Mouse (Mus musculus): ENCODE measurements around the gene Sesn3.
A peak's percentile ranks its signal among the peaks of the same experiment; 100 is the strongest.
"Not testable (repeated sequence)": the region's sequence is repeated elsewhere in the genome, so short reads cannot be mapped to it uniquely, and the experiment has no call there.

The Sesn3 gene

DNA sequence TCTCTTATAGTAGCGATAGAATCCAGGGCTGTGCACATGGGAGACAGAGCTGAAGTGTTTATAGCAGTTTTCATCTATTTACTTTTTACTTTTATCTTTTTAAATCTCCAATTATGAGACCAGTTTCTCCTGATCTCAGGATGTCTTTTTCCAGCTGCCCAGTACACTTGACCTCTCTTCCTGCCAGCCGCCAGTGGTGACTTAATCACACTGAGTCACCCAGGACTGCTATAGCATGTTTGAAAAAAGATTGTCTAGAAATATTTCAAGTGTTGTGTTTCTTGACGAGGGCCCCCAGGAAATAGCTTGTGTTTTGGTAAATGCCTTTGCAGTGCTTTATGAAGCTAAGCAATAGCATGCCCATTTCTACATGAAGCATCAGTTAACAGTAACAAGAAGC is 10.2 kb downstream of the Sesn3 start:
- no peak for DNase-seq

DNA sequence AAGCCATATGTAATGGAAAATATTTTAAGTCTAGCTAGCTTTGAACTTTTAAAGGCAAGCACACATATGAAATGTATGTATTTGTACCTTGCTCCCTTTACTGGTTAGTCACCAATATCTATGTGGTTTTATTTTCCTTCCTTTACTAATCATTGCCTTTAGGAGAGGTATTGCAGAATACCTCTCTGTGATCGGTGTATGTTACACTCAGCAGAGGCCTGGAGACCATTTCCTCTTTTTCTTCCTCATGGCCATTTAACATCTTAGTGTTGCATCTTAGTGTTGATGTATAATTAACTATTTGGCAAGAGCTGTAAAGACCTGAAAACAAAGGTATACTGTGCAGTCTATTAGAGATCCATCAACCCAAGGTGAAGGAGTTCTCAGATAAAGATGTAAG is 12.4 kb downstream of the Sesn3 start:
- DNase-seq: no peak

- no peak for DNase-seq
Observed at GRCm38 (mm10) chr9:14288500-14288899, 13.6 kb downstream of the Sesn3 start.

DNA sequence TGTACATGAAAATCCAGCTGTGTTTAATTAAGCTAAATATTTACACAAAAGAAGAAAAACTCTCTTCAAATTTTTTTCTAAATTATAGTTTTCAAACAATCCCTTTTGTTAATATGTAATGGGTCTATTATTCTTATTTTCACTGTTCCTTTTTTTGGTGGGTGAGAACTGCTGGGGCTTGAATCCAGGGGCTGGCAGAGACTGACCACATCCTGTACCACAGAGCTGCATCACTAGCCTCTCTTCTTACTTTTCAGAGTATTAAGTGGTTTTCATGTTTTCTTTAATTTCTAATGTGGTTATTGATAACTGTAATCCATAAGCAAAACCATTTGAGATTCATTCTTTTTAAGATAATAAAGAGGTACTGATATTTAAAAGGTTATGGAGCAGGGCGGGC is 19.0 kb downstream of the Sesn3 start:
- DNase-seq: no peak

- DNase-seq: no peak
Observed at GRCm38 (mm10) chr9:14295680-14296440, 21.0 kb downstream of the Sesn3 start.

DNA sequence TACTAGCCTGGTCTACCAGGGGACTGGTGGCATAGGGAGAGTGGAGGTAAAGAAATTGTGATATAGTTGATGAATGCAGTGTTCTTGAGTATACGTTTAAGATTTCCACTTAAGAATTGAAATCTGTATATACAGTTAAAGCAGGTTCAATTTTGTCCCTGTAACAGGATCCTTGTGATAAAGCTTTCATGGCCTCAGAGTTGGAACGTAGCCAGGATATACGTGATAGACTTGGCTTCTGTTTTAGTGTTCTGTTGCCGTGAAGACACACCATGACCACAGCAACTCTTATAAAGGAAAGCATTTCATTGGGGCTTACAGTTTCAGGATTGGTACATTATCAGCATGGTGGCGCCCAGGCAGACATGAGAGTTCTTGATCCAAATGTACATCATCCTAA is 22.3 kb downstream of the Sesn3 start:
- DNase-seq: no peak

- no peak for DNase-seq
Observed at GRCm38 (mm10) chr9:14299819-14300218, 25.0 kb downstream of the Sesn3 start.

- DNase-seq: no peak
Observed at GRCm38 (mm10) chr9:14300795-14301194, 25.9 kb downstream of the Sesn3 start.

- no peak for DNase-seq
Observed at GRCm38 (mm10) chr9:14304262-14304968, 29.5 kb downstream of the Sesn3 start.

GRCm38 (mm10) chr9:14307341-14307740 is 32.5 kb downstream of the Sesn3 start:
- DNase-seq: no peak

DNA sequence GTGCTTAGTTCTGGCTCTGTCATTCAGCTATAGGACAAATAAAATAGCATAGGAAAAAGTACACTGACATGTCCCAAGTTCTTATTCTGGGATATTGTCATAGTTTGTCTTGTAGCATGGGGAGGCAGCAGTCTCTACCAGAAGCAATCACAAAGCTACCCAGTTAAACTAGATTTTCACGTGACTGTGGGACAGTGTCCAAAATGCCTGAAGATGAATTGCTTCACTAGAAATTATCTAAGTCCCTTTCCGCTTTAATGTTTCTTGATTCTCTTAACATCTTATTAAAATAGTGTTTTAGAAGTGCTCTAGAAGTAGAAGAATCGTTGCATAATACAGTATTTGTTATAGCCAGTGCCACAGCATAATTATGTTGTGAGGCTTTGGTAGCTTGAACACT is 39.1 kb downstream of the Sesn3 start:
- DNase-seq: no peak

GRCm38 (mm10) chr9:14314477-14314876 is 39.6 kb downstream of the Sesn3 start:
- DNase-seq: peak in 1 of 2 experiments; percentile 24

GRCm38 (mm10) chr9:14316618-14317017 is 41.8 kb downstream of the Sesn3 start:
- DNase-seq: no peak

GRCm38 (mm10) chr9:14335829-14336228 is 61.0 kb downstream of the Sesn3 start:
- no peak for DNase-seq

DNA sequence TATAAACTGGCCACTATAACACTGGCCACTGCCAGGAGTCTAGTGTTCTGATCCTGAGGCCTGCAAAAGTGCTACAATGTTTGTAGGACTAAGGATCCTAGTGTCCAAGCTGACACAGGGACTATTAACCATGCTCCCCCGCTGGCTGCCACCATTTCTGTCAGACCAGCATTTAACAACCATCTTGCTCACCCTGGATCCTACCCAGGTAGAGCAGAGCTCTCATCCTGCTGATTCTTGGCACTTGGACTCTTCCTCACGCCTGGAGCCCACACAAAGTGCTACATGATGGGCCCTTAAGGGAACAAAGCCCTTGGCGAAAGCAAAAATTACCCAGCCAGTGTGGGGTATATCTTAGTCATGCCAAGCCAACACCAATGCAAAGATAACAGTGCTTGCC is 62.0 kb downstream of the Sesn3 start:
- peak; percentile 50 to 68 for DNase-seq

GRCm38 (mm10) chr9:14338701-14339100 is 63.8 kb downstream of the Sesn3 start:
- DNase-seq: no peak

DNA sequence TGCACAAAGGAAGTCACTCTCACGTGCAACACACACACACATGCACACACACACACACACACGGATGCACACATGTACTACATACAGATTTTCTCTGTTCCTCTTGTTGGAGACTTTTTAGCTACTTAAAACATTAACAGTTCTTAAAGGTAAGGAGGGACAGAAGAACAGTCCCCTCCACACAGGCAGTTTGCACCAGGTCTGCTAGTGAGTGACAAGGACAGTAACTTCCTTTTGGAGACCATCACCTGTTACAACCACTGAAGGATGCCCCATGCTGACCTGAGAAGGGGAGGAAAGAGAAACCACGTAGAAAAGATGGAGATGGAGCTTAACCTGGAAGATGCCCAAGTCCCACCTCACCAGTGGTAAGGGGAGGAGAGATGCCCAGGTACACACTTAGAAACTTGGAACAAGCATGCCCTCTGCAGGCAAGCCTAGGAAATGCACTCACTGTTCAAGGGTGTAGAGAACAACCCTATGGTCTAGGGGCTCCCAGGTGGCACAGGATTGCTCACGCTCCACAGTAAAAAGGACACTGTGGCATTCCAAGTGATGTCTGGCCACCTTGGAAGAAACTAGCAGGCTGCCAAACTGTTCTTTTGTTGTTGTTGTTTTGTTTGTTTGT is 67.3 kb downstream of the Sesn3 start:
- DNase-seq: peak; percentile 88 to 93

DNA sequence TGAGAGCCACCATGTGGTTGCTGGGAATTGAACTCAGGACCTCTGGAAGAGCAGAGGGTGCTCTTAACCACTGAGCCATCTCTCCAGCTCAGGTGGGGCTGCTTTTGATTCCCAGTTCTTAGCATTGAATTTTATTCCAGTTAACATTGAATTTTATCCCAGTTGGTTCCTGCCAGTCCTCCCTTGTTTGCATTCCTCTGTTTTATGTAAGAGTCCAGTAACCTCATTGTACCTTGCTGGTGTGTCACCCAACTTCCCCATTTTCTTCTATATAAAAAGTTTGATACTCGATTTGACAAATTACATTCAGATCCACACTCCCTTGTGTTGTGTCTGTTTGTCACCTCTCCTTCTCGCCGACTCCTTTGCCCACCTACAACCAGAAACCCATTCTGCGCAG is 71.0 kb downstream of the Sesn3 start:
- not testable (repeated sequence) for DNase-seq

DNA sequence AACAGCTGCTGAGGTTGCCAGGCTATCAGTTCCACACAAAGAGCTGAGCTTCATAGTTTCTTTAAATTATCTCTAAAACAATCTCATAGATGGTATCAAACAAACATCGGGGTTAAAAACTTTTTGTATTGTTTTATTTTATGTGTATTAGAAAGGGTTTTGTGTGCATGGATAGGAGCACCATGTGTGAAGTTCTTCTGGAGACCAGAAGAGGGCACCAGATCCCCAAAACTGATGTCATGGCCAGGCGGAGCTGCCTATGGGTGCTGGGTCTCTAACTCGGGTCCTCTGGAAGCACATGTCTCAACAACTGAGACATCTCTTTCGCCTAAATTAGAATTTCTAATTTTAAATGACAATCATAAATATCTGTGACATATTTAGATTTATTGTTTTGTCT is 73.5 kb downstream of the Sesn3 start:
- peak; percentile 21 to 37 for DNase-seq

GRCm38 (mm10) chr9:14349380-14349779 is 74.5 kb downstream of the Sesn3 start:
- DNase-seq: no peak

- DNase-seq: no peak
Observed at GRCm38 (mm10) chr9:14350787-14351186, 75.9 kb downstream of the Sesn3 start.

DNA sequence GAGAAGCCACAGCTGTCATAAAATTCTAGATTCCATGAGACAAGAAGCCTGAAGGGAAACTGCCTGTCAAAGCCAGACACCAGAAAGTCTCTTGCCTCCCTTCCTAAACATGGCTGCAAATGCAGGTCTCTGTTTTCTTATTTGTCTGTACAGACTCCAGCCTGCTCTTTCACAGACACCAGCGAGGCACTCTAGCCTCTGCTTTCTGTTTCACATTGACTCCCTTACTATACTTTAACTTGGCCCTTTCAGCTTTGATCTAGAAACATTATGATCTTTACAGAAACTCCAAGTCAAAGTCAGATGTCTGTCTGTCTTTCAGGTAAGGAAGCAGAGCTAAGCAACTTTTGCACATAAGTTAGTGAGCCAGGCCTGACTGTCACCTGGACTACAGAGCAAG is 77.5 kb downstream of the Sesn3 start:
- no peak for DNase-seq

DNA sequence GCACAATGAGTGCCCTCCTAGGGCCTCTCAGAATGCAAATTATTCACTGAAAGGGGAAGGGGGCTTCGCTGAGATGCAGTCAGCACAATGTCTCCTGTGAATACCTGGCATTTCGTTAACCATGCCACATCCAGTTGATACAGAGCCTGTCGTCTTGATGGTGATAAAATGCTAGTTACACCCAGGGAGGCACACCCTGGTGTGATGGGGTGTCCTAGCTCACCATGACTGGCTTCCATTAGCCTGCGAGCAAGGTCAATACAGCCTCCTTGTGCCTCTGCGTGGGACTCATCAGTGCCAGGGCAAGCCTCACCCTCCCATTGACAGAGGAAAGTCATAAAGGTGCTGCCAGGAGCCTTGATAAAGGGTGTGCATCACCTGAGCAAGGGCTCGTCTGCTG is 80.0 kb downstream of the Sesn3 start:
- DNase-seq: no peak

- DNase-seq: peak in 1 of 2 experiments; percentile 31
Observed at GRCm38 (mm10) chr9:14357033-14357432, 82.2 kb downstream of the Sesn3 start.
